Mouse (Mus musculus): ENCODE data around the gene Itpkb. TPM values are rescaled to one million over a fixed set of nuclear protein-coding genes. Genes with fewer than 3 reads are reported as not detected.

The Itpkb gene
- total and polyA plus RNA-seq, 3 experiments: 4.2 to 14.4 (median 10.6) TPM

DNA sequence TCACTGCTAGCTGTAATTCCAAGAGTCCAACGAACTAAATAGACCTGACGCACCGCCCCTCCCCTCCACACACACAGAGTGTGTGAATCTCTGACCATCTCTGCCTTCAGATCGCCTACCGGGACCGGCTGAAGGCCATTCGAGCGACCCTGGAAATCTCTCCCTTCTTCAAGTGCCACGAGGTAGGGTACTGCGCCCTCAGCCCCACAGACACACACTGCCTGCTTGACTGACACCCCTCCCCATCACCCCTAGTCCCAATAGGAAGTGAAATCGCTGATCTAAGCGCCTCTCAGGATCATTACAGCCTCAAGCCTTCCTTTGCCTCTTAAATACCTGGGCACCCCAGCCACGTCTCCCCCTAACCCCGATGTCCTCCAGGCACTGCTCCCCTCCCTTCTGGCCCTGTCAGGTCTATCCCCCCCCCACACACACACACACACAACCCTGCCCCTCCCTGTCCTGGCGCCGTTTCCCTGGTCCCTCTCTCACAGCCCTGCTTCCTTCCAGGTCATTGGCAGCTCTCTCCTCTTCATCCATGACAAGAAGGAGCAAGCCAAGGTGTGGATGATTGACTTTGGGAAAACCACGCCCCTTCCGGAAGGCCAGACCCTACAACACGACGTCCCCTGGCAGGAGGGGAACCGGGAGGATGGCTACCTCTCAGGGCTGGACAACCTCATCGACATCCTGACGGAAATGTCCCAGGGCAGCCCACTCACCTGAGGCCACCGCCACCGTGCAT is 91.1 kb downstream of the Itpkb start:
- dilution Hi-C loops (cut with MboI; ENCODE audit: extremely low pct_ligation_motif_present, extremely low pct_unique_long_range_greater_than_20kb, low sequenced_read_pairs): no loop called here
- Histone ChIP-seq H3K79me2 (replicated peaks; ENCODE audit: control insufficient read depth, extremely low read depth, insufficient read depth, poor library complexity, severe bottlenecking) (no peaks in the 10 kb centered on the region), H3K9me3 (replicated peaks; ENCODE audit: low read length) (no peaks in the 10 kb centered on the region), H3K4me3 (replicated peaks in 1 of 3; ENCODE audit: low read depth in 2 of 3, low read length in 2 of 3, poor library complexity in 1 of 3) (peak overlapping the region in 1 of 3 experiments; percentile 7), H3K9ac (ENCODE audit: insufficient read depth, low read depth) (no peak overlapping the region), H3K27ac (ENCODE audit: insufficient read depth, low read depth) (peak overlapping the region; percentile 27; the same call in 1 of the 2 replicates), H3K27me3 (replicated peaks) (no peaks in the 10 kb centered on the region), H3K36me3 (replicated peaks in 1 of 2; ENCODE audit: control insufficient read depth in 1 of 2, insufficient read depth in 1 of 2, low read length in 1 of 2) (peaks cover 30 to 67% of the 10 kb centered on the region in 2 experiments), H3K4me1 (ENCODE audit: control insufficient read depth in 1 of 2, insufficient read depth in 2 of 2) (peaks cover 61 to 96% of the 10 kb centered on the region in 2 experiments), H3K4me2 (ENCODE audit: insufficient read depth, low read depth, poor library complexity, severe bottlenecking) (no peak overlapping the region)
- in situ Hi-C loops (cut with MboI; ENCODE audit: low pct_ligation_motif_present, low pct_unique_long_range_greater_than_20kb, low sequenced_read_pairs): loop anchor here (25.0 kb wide), 1 partner anchor 559 kb away; no protein-coding TSS in a partner anchor
- no peak for DNase-seq (ENCODE audit: extremely low read depth)
- peak; percentile 83 for TF ChIP-seq MAFK (IDR thresholded peaks at IDR 0.05; ENCODE audit: insufficient replicate concordance, low read length)
- no peak for TF ChIP-seq ETS1 (conservative IDR thresholded peaks at IDR 0.05; ENCODE audit: low read depth, low read length)

DNA sequence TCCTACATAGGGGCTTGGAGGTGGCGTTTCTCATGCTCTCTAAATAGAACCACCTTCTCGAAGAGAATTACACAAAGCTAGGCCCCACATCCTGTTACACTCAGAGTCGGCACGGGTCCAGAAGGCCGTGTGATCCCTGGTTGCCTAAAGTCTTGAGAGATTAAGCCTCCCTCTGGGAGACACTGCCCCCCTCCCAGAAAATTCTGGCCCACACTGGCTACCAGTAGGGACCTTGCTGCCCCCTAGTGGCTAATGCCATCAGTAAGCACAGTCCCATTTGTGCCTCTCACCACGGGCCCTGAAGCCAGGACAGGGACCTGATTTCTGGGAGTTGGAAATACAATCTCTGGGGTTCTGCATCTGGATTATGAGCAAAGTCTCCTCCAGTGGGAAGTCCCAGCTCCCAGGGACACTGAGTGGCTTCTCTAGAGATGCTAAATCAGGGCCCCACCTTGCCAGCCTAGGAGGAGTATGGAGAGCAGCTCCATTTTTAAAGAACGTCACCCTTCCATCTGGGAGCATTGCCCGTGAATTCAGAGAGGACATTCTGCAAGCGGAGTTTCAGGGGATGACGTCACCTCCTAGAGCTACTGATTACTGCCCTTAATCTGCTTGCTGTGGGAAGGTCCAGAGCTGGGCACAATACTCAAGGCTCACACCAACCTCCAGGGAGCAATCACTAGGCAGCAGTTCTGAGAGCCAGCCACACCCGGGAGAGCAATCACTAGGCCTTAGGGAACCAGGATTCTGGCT is 92.0 kb downstream of the Itpkb start:
- Histone ChIP-seq H3K27ac (ENCODE audit: insufficient read depth, low read depth) (peak overlapping the region; percentile 90), H3K9me3 (replicated peaks; ENCODE audit: low read length) (no peaks in the 10 kb centered on the region), H3K79me2 (replicated peaks; ENCODE audit: control insufficient read depth, extremely low read depth, insufficient read depth, poor library complexity, severe bottlenecking) (no peaks in the 10 kb centered on the region), H3K9ac (ENCODE audit: insufficient read depth, low read depth) (peak overlapping the region; percentile 15; the same call in 1 of the 2 replicates), H3K36me3 (replicated peaks in 1 of 2; ENCODE audit: control insufficient read depth in 1 of 2, insufficient read depth in 1 of 2, low read length in 1 of 2) (peaks cover 30 to 59% of the 10 kb centered on the region in 2 experiments), H3K27me3 (replicated peaks) (no peaks in the 10 kb centered on the region), H3K4me2 (ENCODE audit: insufficient read depth, low read depth, poor library complexity, severe bottlenecking) (no peak overlapping the region), H3K4me1 (ENCODE audit: control insufficient read depth in 1 of 2, insufficient read depth in 2 of 2) (peaks cover 54 to 96% of the 10 kb centered on the region in 2 experiments), H3K4me3 (replicated peaks in 1 of 3; ENCODE audit: low read depth in 2 of 3, low read length in 2 of 3, poor library complexity in 1 of 3) (no peak overlapping the region)
- in situ Hi-C loops (cut with MboI; ENCODE audit: low pct_ligation_motif_present, low pct_unique_long_range_greater_than_20kb, low sequenced_read_pairs) (loop anchor here (25.0 kb wide), 1 partner anchor 560 kb away; no protein-coding TSS in a partner anchor), dilution Hi-C loops (cut with MboI; ENCODE audit: extremely low pct_ligation_motif_present, extremely low pct_unique_long_range_greater_than_20kb, low sequenced_read_pairs) (no loop called here)
- DNase-seq (ENCODE audit: extremely low read depth): peak; percentile 84
- peak; percentile 80 for TF ChIP-seq RAD21 (IDR thresholded peaks at IDR 0.05; ENCODE audit: low read depth, low read length)
- peak; percentile 36 for TF ChIP-seq ZC3H11A (IDR thresholded peaks at IDR 0.05; ENCODE audit: low read depth, low read length)
- no peak for TF ChIP-seq USF1 (IDR thresholded peaks at IDR 0.05; ENCODE audit: low read depth, low read length)
- TF ChIP-seq ELF1 (IDR thresholded peaks at IDR 0.05; ENCODE audit: low read depth, low read length): no peak
- no peak for TF ChIP-seq GABPA (IDR thresholded peaks at IDR 0.05; ENCODE audit: insufficient replicate concordance, low read depth, low read length)
- TF ChIP-seq ZKSCAN1 (IDR thresholded peaks at IDR 0.05; ENCODE audit: borderline replicate concordance, low read depth, low read length): no peak
- TF ChIP-seq JUN (IDR thresholded peaks at IDR 0.05; ENCODE audit: insufficient read depth, low read depth, low read length): peak; percentile 57; the same call in 1 of the 2 replicates
- 0 out of 2 replicates have a peak, but pooled peaks have one; percentile 40 for TF ChIP-seq UBTF (IDR thresholded peaks at IDR 0.05; ENCODE audit: low read depth, low read length)
- peak; percentile 97 for TF ChIP-seq MAZ (IDR thresholded peaks at IDR 0.05; ENCODE audit: low read depth, low read length)
- 0 out of 2 replicates have a peak, but pooled peaks have one; percentile 36 for TF ChIP-seq MEF2A (IDR thresholded peaks at IDR 0.05; ENCODE audit: borderline replicate concordance, low read depth, low read length)
- no peak for TF ChIP-seq SIN3A (IDR thresholded peaks at IDR 0.05; ENCODE audit: low read length)
- no peak for TF ChIP-seq NRF1 (IDR thresholded peaks at IDR 0.05; ENCODE audit: low read depth, low read length)
- no peak for TF ChIP-seq USF2 (conservative IDR thresholded peaks at IDR 0.05; ENCODE audit: low read depth, low read length)
- TF ChIP-seq MAFK (IDR thresholded peaks at IDR 0.05; ENCODE audit: insufficient replicate concordance, low read length): no peak
- TF ChIP-seq BHLHE40 (IDR thresholded peaks at IDR 0.05; ENCODE audit: low read depth, low read length): peak; percentile 65
- TF ChIP-seq PAX5 (IDR thresholded peaks at IDR 0.05; ENCODE audit: low read length): no peak
- TF ChIP-seq SMC3 (IDR thresholded peaks at IDR 0.05; ENCODE audit: low read depth, low read length): peak; percentile 90
- TF ChIP-seq JUND (conservative IDR thresholded peaks at IDR 0.05; ENCODE audit: low read depth, low read length): peak; percentile 56; the same call in 1 of the 2 replicates
- TF ChIP-seq MYC (IDR thresholded peaks at IDR 0.05; ENCODE audit: low read depth, low read length): 0 out of 2 replicates have a peak, but pooled peaks have one; percentile 52
- TF ChIP-seq EP300 (IDR thresholded peaks at IDR 0.05; ENCODE audit: low read length): no peak
- no peak; the same call in 1 of the 2 replicates for TF ChIP-seq ZNF384 (IDR thresholded peaks at IDR 0.05; ENCODE audit: low read depth, low read length)
- TF ChIP-seq MAX (IDR thresholded peaks at IDR 0.05; ENCODE audit: low read length): no peak
- TF ChIP-seq ZMIZ1 (IDR thresholded peaks at IDR 0.05; ENCODE audit: low read depth, low read length): no peak
- TF ChIP-seq CHD2 (IDR thresholded peaks at IDR 0.05; ENCODE audit: low read length): no peak
- no peak for TF ChIP-seq MXI1 (IDR thresholded peaks at IDR 0.05; ENCODE audit: low read depth, low read length)
- TF ChIP-seq ETS1 (conservative IDR thresholded peaks at IDR 0.05; ENCODE audit: low read depth, low read length): no peak; the same call in 1 of the 2 replicates
- no peak for TF ChIP-seq POLR2A (IDR thresholded peaks at IDR 0.05; ENCODE audit: low read depth, low read length)
- TF ChIP-seq RCOR1 (conservative IDR thresholded peaks at IDR 0.05; ENCODE audit: low read depth, low read length): no peak
- TF ChIP-seq NELFE (IDR thresholded peaks at IDR 0.05; ENCODE audit: low read depth, low read length): no peak

Data from CH12.LX (cell line).